ENCODE assay signal across 16 mouse cellular contexts in the genomic region with DNA sequence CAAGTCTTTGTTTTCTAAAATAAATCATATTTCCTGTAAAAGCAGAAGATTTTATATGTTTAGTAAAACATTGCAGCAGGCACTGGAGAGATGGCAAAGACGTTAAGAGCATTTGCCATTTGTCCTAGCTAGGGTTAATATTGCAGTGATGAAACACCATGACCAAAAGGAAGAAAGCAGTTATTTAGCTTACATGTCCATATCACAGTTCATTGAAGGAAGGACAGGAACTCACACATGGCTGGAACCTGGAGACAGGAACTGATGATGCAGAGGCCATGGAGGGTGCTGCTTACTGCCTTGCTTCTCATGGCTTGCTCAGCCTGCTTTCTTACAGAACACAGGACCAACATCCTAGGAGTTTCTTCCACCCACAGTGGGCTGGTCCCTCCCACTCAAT.
"Had no signal": no experiment of that assay in that cellular context is flagged by ENCODE, and none has a peak within 500 bp of the region (broad histone marks: within the 10 kb centered on the region; RNA-seq: fewer than 3 reads in every experiment).

No protein-coding gene starts in this region.

- ATAC-seq: hindbrain, postnatal 0 days; intestine, embryonic 16.5 days; liver, embryonic 12.5 days had no signal

- DNase-seq: gastrocnemius, postnatal 14 days; gastrocnemius, postnatal 36 days; heart, adult 18-20 months; heart, postnatal 14 days; heart, postnatal 36 days; kidney, adult 11 months; kidney, adult 2 months; kidney, adult 9 months; kidney, postnatal 14 days; kidney, postnatal 36 days; layer of hippocampus, adult 9-11 months; layer of hippocampus, postnatal 36 days; left cerebral cortex, postnatal 4 days had no signal
